Mouse (Mus musculus) liver, adult (tissue): ENCODE measurements around the gene Prr19.

Experiments
- GATA4 ChIP-seq: IDR thresholded peaks from 2 replicates; pipeline ENCODE4 v1.6.1; 2014; ENCODE audit warnings: mild to moderate bottlenecking, low read length; ENCODE audit not compliant: insufficient replicate concordance

The Prr19 gene

DNA sequence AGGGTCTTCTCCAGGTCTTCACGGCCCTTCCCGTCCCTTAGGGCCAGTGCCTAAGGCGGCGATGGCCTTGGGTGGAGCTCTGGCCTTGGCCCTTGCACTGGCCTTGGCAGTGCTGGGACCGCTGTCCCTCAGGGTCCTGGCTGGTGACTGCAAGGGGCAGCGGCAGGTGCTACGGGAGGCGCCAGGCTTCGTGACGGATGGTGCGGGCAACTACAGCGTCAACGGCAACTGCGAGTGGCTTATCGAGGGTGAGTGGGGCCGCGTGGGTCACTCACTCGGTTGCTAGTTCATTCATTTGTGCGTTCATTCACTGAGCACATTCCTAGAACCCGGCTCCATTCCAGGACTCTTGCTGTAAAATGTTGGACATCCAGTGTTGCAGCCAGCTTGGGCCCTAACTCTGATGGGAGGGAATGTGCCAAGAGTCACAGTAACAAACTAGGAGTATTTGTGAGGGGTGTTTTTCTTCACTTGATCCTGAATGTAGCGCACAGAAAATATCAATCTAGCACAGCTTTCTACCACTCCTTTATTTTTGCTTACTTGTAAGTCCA is 16.3 kb downstream of the Prr19 start:
- no peak for TF ChIP-seq GATA4

DNA sequence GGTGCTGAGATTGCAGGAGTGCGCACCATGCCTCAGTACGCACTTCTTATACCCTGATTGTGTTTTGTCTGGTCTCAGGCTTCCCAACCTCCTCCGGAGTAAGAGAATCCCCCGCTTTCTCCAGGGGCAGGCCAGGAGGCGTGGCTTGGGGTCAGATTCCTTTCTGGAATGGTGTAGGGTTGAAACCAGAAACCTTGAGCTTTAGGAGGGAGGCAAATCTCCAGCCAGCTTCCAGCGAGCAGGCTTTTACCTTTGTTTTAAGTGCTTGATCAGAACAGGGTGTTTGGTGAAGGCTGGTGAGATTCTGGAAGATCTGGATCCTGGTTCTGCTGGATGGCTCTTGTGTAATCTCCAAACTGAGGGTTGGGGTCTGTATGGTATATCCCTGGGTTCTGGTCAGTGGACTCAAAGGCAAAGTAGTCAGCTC is 20.9 kb downstream of the Prr19 start:
- no peak for TF ChIP-seq GATA4

DNA sequence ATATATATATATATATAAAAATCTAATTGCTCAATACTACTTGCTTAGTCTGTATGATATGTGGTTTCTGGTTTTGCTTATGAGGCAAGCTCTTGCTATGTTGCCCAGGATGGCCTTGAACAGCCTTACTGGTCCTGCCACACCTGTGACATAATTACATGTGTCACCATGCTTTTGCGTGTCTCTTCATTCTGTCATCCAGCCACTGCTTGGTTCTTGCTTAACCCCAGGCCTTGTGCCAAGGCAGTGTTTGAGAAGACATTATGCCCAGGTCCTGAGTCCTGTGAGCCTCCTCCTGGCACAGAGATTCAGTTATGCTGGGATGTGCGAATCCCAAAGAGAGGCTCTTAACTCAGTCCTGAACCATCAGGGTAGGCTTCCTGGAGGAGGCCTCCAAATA is 22.0 kb downstream of the Prr19 start:
- no peak for TF ChIP-seq GATA4

DNA sequence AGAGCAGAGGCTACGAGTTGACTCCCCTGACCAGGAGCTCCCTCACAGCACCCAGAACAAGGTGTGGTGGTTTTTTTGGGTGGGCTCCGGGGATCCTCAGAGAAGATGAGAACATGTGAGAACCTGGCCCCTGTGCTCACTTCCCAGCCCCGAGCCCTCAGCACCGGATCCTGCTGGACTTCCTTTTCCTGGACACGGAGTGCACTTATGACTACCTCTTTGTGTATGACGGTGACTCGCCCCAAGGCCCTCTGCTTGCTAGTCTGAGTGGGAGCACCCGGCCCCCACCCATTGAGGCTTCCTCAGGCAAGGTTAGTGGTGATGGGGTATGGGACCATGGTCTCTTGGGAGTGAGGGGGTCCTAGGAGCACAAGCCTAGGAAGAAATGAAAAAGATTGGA is 25.0 kb downstream of the Prr19 start:
- TF ChIP-seq GATA4, result no peak

DNA sequence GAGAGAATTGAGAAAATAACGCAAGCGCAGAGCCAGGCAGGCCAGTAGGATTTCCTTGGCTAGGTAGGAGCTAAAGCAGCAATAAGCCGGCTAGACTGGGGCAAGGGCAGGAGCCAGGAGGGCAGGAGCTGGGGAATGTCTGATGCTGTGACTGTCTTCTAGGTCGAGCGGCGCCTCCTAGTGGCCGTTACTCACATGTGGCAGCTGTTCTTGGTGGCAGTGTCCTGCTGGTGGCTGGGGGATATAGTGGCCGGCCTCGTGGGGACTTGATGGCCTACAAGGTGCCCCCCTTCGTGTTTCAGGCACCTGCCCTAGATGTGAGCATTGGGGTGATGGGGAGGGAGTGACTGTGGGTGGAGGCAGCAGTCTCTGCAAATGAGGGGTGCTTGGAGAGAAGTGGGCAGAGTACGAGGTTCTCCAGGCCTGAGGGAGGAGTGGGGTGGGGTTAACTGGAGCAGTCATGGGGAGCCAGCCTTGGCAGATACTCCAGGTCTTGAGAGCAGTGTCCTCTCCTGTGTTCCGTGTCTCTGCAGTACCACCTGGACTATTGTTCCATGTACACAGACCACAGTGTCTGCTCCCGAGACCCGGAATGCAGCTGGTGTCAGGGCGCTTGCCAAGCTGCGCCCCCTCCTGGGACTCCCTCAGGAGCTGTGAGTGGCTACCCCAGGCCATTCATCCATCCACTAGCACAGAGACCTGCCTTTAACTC is 32.5 kb downstream of the Prr19 start:
- no peak for TF ChIP-seq GATA4

DNA sequence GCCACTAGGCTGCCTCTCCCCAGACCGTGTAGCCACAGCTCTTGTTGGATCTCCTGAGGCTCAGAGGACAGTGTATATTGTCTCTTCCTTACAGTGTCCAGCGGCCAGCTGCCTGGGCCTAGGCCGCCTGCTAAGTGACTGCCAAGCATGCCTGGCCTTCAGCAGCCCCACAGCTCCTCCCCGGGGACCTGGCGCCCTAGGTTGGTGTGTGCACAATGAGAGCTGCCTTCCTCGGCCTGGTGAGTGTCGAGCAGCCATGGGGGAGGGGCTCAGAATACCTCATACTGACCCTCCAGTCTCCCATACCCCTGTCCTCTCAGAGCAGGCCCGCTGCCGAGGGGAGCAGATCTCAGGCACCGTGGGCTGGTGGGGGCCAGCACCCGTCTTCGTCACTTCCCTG is 33.3 kb downstream of the Prr19 start:
- no peak for TF ChIP-seq GATA4

DNA sequence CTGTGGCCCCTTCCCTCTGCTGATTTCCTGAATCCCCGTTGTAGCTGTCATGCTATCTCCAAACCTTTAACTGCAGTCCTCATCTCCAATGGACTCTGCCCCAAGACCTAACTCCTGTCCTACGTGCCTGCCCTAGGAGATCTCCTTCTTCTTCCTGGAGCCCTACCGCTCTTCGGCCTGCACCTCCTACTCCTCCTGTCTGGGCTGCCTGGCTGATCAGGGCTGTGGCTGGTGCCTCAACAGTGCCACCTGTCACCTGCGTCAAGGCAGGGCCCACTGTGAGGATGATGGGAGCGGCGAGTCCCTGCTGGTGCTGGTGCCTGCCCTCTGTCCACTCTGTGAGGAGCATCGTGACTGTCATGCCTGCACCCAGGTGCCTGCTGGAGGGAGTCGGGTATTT is 38.1 kb downstream of the Prr19 start:
- TF ChIP-seq GATA4, result no peak

DNA sequence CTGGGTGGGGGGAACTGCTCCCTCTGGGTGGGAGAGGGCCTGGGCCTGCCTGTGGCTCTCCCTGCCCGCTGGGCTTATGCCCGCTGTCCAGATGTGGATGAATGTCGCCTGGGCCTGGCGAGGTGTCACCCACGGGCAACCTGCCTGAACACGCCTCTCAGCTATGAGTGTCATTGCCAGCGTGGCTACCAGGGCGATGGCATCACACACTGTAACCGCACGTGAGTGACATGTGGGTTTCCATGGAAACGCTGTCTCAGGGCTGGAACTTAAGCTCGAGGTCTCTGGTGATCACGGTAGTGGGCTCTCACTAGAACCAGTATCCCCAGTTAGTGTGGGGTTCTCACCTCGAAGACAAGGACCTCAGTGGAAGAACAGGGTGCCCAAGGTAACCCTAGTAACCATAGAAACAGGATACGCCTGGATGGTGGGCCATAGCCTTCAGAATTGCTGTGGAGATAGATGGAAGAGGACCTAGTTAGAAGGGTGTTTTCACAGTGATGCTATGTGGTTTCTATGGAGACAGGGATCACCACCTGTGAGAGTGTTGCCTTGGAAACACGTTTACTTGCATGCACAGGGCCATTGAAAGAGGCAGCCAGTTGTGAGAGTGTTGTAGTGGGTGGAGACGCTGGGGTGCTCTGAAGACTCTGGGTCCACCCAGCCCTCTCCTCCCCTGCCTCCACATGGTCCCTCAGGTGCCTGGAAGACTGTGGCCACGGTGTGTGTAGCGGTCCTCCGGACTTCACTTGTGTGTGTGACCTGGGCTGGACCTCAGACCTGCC is 40.0 kb downstream of the Prr19 start:
- no peak for TF ChIP-seq GATA4

DNA sequence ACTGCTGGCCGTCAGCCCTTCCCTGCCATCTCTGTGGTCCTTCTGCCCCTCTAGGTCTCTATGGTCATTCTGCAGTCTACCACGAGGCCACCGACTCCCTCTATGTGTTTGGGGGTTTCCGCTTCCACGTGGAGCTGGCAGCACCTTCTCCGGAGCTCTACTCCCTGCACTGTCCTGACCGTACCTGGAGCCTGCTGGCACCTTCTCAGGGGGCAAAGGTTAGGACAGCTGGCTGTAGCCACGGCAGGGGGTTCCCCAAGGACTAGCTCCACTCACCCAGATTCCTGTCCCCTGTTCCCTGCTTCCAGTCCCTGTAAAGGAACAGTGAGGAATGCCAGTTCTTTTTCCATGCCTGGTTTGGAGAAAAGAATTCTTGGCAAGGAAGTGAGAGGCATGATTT is 47.6 kb downstream of the Prr19 start:
- TF ChIP-seq GATA4, result no peak
